Mouse (Mus musculus) c-Kit-positive CD71-negative TER-119-negative erythroid progenitor cells, embryonic 14.5 days (primary cell): ENCODE measurements around the gene Psen2.
A peak's percentile ranks its signal among the peaks of the same experiment; 100 is the strongest.

Experiments
- DNase-seq: peaks from one replicate; pipeline ENCODE4 v3.0.0-alpha.2; 2013; ENCODE audit warnings: low read depth

The Psen2 gene

DNA sequence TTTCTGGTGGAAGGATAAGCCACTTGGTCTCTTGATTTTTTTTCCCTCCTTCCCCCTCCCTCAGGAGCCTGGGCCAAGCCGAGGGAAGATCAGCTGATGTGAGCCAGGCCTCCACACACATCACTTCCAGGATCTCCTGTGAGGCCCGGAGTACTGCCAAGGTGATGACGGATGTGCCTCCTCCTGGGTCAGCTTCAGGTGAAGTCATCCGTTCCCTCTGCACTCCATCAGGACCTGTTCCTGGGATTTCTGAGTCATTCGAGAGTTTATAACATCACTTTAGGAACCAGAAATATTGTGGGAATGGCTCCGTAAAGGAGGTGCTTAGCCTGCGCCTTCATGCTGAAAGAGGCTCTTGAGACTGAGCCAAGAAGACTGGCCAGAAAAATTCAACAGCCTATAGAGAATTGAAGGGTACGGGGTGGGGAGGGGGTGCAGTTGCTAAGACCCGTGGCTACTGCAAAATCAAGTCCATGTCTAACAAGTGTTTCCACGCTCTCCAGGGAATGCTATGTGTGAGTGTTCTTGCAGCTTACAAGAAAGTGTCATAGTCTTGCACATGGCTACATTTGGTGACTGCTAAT lies 11.6 kb upstream of the Psen2 start:
- DNase-seq, result no peak

DNA sequence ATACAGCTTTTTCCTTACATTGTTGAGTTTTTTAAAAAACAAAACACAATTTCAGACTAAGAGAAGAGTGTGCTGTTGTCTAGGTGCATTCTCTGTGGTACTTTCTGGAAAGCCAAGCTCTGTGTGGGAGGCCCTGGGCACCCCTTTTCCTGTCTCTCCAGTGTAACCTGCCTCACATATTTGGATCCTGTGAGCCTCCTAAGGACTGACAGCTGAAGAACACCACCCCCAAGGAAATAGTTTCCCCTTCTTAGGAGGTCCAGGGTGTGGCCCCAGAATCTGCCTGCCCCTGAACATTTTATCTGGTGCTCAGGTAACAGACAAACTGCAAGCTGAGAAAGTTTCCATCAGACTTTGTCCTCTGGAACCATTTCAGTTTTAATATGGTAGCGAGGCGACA lies 5.8 kb upstream of the Psen2 start:
- no peak for DNase-seq

DNA sequence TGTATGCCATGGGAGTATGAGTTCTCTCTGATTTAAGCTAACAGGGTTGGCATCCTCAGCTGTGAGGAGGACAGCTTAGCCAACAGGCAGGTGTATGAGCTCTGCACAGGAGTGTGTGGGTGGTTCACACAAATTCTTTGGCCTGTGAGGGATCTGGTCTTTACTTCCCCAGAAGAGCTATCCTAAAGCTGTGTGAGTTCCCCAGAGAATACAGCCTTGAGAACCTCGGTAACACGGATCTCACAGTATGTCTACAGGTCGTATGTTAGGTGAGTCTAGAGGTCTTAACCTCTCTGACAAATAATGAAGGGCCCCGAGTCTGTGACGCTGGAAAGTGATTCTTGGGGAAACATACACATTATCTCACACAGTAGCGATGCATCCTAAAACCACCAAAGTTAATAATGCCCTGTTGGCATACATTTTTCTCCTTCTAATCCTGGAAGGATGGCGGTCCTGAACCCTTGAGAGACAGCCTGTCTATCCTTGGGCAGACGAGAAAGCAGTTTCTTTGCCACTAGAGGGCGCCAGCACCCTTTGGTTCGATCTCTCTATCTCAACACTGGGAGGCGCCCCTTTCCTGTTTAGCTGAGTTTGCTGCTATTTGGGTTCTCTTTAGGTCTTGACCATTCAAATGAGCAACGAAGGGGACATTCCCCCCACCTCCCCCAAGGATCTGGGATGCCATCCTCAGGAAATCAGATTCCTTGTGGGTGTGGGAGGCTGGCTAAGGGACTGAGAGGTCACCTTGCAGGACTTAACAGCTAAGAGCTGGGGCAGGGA lies 5.2 kb upstream of the Psen2 start:
- DNase-seq, result peak; percentile 85

DNA sequence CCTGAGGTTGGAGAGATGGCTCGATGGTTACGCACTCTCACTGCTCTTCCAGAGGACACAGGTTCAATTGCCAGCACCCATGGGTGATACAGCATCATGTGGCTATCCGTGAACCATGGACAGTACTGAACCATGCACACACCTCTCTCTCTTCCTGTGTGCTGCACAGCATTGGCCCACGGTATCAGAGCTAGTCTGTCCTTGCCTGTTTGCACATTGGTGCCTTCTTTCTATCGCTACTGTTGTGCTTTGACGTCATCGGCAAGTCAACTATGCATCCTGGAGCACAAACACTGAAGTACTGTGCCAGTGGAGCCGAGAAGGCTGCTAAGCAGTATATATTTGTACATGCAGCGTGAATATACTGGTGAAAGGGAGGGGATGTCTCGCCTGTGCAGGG lies 3.9 kb upstream of the Psen2 start:
- DNase-seq, result no peak

DNA sequence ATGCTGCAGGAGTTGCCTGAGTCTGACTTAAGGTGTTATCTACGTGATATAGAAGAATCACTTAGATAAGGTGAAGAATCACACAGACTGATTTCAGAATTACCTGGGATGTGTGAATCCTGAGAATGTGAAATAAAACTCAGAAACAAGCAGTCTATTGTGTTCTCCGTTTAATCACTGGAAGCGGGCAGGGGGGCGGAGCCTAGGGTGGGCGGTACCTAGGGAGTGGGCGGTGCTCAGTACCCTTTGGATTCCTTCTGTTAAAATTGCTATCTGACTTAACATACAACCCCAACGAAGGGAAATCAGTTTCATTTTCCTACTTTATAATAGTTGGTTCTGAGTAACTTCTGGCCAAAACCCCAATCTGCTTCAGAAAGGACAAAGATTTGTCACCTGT lies 2.2 kb upstream of the Psen2 start:
- DNase-seq, result no peak

DNA sequence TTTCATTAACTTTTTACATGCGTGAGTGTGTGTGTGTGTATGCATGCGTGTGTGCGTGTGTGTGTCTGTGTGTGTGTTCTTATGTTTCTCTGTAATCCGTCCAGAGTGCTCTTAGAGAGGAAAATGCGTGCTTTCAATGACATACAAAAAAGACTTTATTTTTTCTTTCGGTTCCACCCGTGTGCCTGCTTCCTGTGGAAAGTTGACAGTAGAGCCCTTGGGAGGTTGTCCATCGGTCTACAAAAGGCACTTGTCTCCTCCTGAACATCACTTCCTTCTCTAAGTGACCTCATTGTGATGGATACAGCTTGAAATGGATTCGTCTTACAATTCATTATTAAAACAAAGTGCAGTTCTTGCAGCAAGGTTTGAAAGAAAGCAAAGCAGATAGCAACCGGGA lies 1.6 kb upstream of the Psen2 start:
- no peak for DNase-seq

DNA sequence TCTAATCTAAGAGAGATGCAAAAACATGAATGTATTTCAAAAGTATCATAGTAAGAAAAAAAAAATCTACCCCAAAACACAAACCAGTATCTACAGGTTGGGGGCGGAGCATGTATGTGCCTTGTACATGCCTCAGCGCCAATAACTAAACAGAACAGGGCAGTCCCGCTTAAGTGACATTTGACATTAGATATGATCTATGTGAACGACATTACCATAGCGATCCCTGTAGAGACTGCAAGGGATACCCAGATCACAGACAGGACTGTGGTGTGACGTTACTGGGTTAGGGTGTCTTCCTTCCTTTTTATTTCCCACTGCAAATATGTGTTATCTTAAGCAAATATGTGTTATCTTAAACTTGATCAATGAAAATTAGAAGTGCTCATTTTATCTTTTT lies 1.2 kb upstream of the Psen2 start:
- no peak for DNase-seq

DNA sequence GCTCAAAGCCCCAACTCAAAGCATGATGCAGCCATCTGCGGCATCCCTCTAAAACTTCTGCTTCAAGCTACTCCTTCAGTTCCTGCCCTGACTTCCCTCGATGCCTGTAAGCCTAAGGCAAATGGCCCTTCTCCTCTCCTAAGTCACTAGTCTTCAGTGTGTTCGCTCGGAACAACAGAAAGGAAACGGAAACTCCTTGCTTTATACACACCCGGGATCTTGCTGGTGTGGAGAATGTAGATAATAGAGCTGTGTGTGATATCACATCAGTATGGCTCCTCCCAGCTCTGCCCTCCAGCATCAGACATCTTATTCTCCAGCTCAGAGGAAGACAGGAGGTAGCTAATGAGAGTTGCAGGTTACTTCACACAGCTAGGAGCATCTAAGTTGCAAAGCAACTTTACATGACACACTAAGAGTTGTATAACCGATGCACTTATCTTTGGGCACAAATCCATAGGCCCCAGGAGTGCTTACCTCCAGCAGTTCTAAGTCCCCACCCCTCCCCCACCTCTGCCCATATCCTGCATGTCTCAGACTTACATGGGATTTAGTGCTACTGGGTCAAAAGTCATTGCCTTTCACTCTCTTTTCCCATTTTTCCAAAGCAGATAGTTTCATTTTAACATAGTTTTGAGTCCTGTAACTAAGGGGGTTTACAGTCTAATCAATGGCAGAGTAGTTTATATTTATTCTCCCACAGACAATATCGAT lies 1.2 kb downstream of the Psen2 start:
- no peak for DNase-seq

DNA sequence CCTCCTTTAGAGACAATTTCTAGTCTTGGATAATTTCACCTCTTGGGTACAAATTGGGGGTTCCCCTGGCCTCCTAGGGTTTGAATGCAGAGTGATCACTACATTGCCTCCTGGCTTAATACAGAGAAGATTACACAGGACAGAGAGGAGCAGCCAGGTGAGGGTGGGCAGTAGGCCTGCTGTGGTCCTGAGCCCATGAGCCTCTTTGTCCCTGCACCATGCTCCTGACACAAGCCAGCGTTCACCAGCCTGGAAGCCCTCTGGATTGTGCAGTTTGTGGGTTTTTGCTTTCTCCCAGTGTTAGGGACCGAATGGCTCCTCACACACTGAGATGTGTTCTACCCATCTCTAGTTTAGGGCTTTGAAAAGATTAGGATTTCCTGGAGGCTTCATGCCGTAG lies 1.8 kb downstream of the Psen2 start:
- DNase-seq, result no peak

DNA sequence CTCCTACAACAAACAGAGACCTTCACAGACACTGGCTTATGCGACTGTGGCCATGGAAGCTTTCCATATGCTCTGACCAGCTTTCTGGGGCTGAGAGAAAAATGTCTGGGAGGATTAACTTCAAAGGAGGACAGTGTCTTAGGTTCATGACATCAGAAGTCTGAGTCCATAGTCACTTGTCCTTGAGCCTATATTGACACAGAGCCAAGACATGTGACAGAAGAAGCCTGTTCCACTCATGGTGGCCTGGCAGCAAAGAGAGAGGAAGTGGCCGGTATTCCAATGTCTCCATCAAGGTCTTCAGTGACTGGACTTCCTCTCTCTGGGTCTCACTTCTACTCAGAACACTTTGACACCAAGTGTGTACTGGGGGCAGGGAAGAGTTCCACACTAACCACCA lies 2.4 kb downstream of the Psen2 start:
- DNase-seq, result no peak

DNA sequence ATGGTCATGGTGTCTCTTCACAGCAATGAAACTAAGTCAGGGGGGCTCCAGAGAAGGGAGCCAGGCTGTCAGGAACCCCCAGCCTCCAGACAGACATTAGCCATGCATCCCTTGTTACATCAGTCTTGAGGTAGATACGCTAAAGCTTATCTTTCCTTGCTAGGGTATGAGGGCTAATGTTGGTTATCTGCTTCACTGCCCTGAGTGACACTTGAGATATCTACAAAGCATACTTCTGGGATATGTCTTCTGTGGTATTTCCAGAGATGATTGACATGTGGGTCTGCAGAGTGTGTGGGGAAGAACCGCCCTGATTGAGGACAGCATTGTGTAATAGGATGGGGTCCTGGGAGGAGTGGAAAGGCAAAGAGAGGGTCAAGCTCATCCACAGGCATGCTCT lies 3.5 kb downstream of the Psen2 start:
- no peak for DNase-seq

DNA sequence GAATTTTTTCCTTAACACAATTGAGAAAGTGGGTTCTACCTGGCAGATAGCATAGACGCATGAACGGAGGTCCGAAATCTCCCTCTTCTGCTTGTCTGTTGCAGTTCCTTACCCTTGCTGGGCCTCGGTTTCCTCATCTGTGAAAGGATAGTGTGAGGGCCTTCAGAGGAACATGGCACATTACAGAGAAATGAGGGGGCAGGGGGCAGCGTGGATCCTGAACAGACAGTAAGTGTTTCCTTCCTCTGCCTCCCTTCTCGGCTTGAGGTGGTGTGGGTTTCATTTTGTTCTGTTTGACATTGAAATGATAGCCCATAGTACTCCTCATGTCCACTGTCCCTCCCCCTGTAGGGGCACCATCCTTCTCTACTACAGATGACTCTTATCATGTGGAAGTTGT lies 5.8 kb downstream of the Psen2 start:
- DNase-seq, result no peak

DNA sequence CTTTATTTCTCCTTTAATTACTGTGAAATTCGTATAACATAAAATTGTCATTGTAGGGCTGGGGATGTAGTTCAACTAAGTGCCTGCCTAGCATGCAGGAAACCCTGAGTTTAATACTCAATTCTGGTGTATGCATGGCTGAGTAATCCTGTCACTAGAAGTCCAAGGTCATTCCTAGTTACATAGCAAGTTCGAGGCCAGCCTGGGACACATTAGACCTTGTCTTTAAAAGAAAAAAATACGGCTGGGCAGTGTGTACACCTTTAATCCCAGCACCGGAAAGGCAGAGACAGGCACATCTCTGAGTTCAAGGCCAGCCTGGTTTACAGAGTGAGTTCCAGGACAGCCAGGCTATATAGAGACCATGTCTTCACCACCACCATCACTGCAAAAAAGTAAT lies 6.4 kb downstream of the Psen2 start:
- DNase-seq, result no peak

DNA sequence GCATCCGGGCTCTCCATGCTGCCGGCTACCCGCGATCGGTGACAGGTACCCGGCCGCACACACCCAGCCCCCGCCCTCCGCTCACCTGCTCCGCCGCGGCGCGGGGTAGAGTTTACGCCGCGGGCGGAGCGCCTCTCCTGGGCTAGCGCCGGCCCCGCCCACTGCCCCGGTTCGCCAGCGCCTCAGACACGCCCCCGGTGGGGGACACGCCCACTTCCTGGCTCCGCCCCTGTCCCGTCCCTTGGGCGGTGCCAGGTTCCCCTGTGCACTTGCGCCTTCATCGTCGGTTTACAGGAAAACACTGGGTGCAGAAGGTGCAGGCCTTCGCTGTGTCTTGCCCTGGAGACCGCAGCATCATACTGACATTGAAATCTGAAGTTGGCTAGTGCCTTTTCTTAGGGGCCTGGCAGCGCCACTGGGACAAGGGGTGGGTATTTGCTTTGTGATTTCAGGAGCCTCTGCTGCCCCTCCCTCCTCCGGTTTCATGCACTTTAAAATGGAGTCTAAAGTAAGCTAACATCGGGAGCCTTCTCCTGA lies 7.0 kb downstream of the Psen2 start:
- DNase-seq, result peak; percentile 91

DNA sequence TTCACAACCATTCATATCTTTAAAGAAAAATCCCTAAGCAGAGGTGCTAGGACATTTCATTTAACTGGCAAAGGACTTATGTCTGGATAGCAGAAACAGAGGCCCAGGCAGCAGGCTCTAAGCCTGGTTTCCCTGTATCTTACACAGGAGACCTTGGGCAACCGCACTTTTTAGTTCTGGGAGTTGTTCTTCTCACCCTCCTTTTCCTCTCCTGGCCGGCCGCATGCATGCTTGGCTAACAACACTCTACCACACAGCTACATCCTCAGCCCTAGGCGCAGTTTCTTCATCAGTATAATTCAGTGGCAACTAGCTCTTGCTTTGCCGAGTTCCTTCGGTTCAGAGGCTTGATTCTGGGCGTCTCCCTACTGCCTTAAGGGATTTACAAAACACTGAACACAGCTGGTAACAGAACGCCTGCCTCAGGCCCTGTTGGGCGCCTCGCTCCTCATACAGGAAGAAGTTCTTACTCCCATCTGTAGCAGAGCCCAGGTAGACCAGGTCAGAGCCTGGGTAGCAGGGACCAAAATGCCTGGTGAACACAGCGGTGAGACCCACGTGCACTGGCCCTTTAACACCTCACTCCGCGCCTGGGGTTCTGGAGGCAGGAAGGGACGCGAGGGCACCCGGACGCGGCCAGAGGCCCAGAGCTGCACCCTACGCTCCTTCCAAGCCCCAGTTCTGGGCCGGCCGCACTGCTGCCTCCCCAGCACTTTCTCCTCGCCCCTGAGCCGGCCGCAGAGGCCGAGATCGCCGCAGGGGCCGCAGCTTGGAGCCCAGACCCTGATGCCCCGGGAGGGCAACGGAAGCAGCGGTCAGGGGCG lies 7.7 kb downstream of the Psen2 start:
- DNase-seq, result no peak

DNA sequence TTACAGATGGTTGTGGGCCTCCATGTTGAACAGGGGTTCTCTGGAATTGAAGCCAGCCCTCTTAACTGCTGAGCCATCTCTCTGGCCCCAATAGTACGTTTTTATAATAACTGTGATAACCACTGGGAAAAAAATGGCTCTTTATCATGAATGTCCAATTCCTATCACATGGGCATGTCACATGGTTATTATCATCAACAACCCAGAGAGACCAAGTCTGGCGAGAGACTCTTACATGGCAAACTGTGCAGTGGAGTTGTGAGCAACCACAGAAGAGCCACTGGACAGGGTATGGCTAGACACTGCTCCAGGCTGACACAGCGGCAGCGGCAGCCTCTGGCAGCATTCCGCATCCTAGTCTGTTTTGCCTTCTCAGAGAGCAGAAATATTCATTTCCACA lies 8.9 kb downstream of the Psen2 start:
- DNase-seq, result no peak

DNA sequence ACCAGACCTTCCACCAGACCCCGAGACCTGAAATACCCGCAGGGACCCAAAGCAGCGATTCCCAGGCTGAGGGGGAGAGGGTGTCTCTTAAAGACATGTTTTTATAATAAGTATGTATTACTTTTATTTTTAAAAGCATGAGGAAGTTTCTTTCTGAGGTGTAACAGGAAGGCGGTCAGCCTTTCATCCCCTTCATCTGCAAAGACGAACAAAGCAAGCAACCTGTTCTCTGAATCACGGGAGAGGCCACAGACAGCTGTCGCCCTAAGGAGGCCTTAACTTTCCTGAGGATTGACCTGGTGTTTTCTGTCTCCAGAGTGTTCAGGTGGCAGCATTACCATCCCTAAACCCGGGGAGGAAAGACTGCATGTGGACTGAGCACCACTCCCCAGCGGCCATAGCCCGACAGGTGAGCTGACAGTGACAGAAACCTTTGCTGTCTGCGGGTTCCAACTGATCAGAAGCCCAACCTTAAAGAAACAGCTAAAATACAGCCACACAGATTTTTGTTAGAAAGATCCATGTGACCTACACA lies 10.5 kb downstream of the Psen2 start:
- no peak for DNase-seq

DNA sequence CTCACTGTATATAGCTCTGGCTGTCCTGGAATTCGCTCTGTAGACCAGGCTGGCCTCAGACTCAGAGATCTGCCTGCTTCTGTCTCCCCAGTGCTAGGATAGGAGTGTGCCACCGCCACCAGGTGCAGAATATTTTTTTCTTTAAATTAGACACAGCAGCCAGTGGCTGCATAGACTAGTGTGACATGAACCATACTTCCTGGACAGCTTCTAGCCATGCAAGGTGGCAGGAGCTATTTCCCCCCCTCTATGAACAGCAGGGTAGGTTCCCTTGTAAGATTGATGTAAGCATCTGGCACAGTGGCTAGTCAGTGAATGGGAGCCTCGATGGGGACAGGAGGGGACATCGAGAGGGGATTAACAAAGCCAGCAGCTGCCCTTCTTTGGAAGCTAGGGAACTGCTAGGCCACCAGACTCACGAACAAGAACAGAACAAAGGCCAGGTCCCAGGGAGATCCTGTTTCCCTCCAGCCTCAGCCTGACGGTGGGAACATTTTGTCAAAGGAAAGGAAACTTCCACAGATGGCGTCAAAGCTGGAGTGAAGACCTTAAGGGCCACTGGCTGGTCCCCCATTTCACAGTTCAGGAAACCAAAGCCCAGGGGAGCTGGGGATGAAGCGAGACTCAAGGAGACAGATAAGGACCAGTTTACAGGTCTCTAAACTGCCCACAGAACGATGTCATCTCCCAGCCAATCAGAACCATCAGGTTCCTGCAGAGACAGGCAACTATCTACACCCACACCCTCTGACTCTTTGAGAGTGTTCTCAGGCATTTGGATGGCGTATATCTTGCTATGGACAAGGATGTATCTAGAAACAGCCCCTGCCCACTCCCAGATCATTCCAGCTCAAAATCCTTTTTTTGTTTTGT lies 11.8 kb downstream of the Psen2 start:
- no peak for DNase-seq

DNA sequence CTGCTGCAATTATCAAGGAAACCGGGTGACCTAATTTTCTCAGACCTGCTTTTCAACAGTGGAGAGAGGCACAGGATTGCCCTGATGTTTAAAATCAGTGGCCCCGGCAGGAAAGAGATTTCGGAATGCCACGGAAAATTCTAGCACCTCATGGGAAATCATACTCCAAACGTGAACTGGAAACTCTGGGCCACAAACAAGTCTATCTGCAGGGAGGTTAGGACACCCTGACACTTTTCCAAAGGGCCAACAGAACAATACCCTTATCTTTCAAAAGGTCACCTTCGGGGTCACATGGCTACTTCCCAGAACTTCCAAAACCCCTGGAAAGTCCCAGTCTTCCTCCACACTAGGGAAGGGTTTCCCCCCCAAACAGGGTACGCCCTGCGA lies 12.8 kb downstream of the Psen2 start:
- no peak for DNase-seq

DNA sequence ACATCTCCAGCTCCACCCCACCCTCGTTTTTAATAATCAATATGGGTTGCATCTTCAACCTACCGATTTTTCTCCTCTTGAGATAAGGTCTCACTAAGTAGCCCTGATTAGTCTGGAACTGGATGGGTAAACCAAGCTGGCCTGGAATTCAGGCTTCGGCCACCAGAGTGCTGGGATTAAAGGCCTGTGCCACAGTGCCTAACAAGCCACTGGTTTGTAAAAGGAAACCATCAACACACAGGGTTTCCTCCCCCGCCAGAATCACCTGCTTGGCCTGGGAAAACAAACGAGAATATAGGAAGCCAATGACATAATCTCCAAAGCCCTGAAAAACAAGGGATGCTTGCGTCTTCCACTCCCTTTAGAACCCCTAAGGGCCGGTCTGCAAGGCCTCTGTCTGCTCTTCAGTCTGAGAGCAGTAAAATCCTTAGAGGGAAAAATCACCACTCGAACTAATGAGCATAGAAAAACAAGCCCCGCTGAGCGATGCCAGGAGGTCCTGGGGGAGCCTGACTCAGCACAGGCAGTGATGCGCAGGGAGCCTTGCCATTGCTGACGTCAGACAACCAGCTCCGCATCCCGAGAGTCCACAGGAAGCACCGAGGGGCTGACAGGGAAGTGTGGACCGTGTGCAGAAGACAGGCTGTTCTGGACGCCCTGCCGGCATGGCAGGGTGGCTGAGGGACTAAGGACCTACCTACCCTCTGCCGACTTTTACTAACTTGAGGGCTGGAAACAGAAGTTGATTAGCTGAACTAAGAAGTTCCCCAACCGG lies 13.4 kb downstream of the Psen2 start:
- no peak for DNase-seq
